Mouse (Mus musculus): ENCODE data around the gene Fggy. TPM values are rescaled to one million over a fixed set of nuclear protein-coding genes. Genes with fewer than 3 reads are reported as not detected.

The Fggy gene
- polyA plus RNA-seq, 1 experiment, result 2.7 TPM

DNA sequence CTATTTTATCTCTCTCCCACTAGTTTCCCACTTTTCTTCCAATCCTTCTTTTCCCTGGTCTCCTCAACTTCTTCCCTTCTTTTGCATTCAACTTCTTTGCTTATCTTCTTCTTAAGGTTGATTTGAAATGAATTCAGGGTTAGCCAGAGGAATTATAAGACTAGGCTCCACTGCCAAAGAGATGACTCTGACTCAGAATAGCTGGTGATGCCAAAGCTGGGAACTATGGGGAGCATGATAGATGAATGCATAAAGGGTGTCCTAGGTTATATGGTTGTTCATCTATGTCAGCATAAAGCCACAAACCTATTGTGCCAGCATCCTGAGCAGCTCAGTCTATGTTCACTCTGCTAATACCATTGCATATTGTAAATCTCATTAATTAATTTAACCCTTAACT, 348.8 kb downstream of the Fggy start:
- no peak overlapping the region for H3K4me3 ChIP-seq (ENCODE audit: extremely low read depth, insufficient read depth, insufficient read length)
- no peaks in the 10 kb centered on the region for H3K4me1 ChIP-seq (ENCODE audit: control insufficient read depth, insufficient read depth, insufficient read length)
- DNase-seq (ENCODE audit: low read depth in 1 of 2, low spot score in 2 of 2), result no peak
- H3K27me3 ChIP-seq (ENCODE audit: control insufficient read depth, insufficient read depth, low read length), result no peaks in the 10 kb centered on the region
- TF ChIP-seq CTCF (IDR thresholded peaks at IDR 0.05; ENCODE audit: extremely low read depth, insufficient read depth, insufficient read length, insufficient replicate concordance) (no peak), POLR2A (IDR thresholded peaks at IDR 0.05; ENCODE audit: low read depth, low read length) (no peak)
- H3K27ac ChIP-seq (ENCODE audit: insufficient read depth, low read length), result no peak overlapping the region
- H3K36me3 ChIP-seq (ENCODE audit: control insufficient read depth, insufficient read depth, low read length), result no peaks in the 10 kb centered on the region

DNA sequence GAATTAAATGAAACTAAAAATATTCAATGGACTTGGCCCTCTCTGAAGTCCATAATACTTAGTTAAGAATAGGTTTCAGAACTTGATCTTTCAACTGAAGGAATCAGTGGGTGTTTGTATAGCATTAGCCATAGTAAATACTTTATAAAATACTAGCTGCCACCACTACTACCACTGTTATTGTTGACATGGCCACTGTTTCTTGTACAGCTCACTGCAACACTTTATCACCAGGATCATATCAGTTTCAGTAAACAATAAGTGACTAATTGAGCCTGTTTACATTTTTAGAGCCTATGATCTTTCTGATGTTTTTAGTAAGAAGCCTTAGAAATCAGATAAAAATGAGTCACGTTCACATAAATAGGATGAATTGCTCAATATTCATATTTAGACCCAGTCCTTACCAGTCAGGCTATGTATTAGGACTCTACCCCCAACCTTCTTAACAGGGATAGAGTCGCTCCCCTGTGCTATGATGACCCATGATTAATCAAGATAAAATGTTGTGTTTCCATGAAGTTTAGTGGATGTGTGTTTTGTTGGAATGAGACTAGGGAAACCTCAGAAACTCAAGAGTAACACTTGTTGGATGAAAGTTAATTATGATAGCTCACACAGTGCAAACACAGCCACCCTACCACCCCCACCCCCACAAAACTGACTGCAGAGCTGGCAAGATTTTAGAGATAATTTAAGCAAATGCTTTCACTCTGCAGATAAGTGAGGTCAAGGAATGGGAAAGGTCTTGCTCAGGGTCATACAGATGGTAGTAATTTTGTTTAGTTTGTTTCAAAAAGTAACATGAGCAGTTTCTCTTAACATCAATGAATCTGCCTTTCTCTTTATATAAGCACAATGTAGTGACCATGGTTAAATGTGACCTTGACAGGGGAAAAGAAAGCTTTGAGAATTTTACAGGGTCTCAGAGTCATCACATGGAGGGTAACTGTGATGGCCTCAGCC, 352.7 kb downstream of the Fggy start:
- no peaks in the 10 kb centered on the region for H3K36me3 ChIP-seq (ENCODE audit: control insufficient read depth, insufficient read depth, low read length)
- no peak for DNase-seq (ENCODE audit: low read depth in 1 of 2, low spot score in 2 of 2)
- TF ChIP-seq CTCF (IDR thresholded peaks at IDR 0.05; ENCODE audit: extremely low read depth, insufficient read depth, insufficient read length, insufficient replicate concordance) (no peak), POLR2A (IDR thresholded peaks at IDR 0.05; ENCODE audit: low read depth, low read length) (no peak)
- no peak overlapping the region for H3K27ac ChIP-seq (ENCODE audit: insufficient read depth, low read length)
- H3K27me3 ChIP-seq (ENCODE audit: control insufficient read depth, insufficient read depth, low read length), result no peaks in the 10 kb centered on the region
- WGBS, result 88% methylated on average over 2 of the region's 2 CpGs
- H3K4me1 ChIP-seq (ENCODE audit: control insufficient read depth, insufficient read depth, insufficient read length), result no peaks in the 10 kb centered on the region
- no peak overlapping the region for H3K4me3 ChIP-seq (ENCODE audit: extremely low read depth, insufficient read depth, insufficient read length)

DNA sequence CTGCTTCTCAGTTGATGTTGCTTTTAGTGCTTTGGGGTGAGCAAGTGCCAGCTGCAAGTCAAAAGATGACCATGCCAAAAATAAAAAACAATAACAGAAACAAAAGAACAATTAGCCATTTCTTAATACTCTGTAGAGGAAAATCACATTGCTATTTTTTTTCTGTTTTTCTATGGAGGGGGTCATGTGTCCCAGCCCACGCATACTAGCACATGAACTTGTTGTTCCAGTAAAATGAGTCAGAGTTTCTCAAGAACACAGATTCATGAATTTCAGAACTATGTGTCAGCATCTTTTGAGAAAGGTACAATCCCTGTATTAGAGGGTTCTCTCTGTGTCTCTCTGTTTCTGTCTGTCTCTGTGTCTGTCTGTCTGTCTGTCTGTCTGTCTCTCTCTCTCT, 355.7 kb downstream of the Fggy start:
- DNase-seq (ENCODE audit: low read depth in 1 of 2, low spot score in 2 of 2), result no peak
- 86% methylated on average over 1 of the region's 1 CpGs for WGBS
- H3K4me3 ChIP-seq (ENCODE audit: extremely low read depth, insufficient read depth, insufficient read length), result no peak overlapping the region
- TF ChIP-seq POLR2A (IDR thresholded peaks at IDR 0.05; ENCODE audit: low read depth, low read length), result no peak
- TF ChIP-seq CTCF (IDR thresholded peaks at IDR 0.05; ENCODE audit: extremely low read depth, insufficient read depth, insufficient read length, insufficient replicate concordance), result no peak
- H3K27ac ChIP-seq (ENCODE audit: insufficient read depth, low read length), result no peak overlapping the region
- H3K36me3 ChIP-seq (ENCODE audit: control insufficient read depth, insufficient read depth, low read length), result no peaks in the 10 kb centered on the region
- no peaks in the 10 kb centered on the region for H3K4me1 ChIP-seq (ENCODE audit: control insufficient read depth, insufficient read depth, insufficient read length)
- no peaks in the 10 kb centered on the region for H3K27me3 ChIP-seq (ENCODE audit: control insufficient read depth, insufficient read depth, low read length)

DNA sequence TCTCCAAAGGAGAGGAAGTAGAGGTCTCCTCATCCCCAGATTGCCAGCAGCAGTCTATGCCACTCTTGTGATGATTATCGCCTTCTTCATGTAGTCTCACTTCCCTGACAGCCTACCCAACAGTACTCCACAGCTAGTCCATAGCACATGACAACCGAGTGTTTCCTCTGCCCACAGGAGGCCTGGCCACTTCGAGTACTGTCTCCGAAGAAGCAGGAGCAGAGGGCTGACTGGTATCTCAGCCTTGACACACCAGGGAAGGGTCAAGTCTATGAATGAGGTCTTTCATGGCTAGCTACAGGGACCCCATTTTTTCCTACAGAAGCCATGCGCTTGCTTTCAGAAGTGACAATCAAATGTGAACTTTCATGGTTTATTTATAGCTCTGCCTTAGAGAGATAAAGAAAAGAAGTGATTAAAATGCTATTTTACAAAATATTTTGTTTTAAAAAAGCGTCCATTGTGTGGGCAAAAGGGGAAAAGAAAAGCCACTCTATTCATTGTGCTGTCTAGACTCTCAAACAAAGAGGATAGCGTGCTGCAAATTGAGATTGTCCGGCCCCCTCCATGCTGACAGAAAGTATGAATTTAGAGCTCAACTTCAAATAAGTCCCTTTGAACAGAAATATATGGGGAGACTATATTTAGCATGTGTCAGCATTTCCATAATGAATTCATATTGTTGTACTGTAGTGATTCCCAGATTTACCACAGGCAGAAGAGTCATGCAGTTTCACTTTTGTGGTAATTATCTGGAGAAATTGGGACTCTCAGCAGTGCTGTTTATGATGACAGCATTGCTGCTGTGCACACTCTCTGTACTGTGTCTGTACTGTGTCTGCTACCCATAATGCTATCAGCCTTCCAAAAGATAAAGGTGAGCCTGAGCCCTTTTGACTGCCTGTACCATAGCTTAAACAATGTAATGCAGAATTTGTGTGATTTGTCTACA, 358.6 kb downstream of the Fggy start:
- 85% methylated on average over 8 of the region's 8 CpGs for WGBS
- Histone ChIP-seq H3K27me3 (ENCODE audit: control insufficient read depth, insufficient read depth, low read length) (no peaks in the 10 kb centered on the region), H3K4me3 (ENCODE audit: extremely low read depth, insufficient read depth, insufficient read length) (no peak overlapping the region), H3K36me3 (ENCODE audit: control insufficient read depth, insufficient read depth, low read length) (no peaks in the 10 kb centered on the region), H3K4me1 (ENCODE audit: control insufficient read depth, insufficient read depth, insufficient read length) (no peaks in the 10 kb centered on the region), H3K27ac (ENCODE audit: insufficient read depth, low read length) (no peak overlapping the region)
- no peak for TF ChIP-seq CTCF (IDR thresholded peaks at IDR 0.05; ENCODE audit: extremely low read depth, insufficient read depth, insufficient read length, insufficient replicate concordance)
- TF ChIP-seq POLR2A (IDR thresholded peaks at IDR 0.05; ENCODE audit: low read depth, low read length), result no peak
- no peak for DNase-seq (ENCODE audit: low read depth in 1 of 2, low spot score in 2 of 2)

DNA sequence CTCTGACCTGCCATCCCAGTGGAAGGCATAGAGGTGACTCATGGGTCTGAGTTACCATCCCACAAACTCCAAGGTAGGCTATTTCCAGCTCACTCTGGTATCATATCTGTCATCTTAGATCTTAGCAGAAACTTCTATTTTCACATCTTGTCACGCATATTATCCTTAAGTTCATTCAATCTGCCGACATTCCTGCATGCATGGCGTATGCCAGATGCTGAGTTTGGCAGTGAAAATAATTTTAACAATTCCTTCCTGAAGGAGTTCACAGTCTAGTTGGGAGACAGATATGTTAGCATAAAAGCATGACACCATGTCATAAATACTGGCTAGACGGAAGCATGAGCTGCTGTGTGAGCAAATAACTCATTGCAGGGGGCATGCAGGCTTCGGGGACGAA, 360.4 kb downstream of the Fggy start:
- TF ChIP-seq POLR2A (IDR thresholded peaks at IDR 0.05; ENCODE audit: low read depth, low read length), result no peak
- no peak for TF ChIP-seq CTCF (IDR thresholded peaks at IDR 0.05; ENCODE audit: extremely low read depth, insufficient read depth, insufficient read length, insufficient replicate concordance)
- Histone ChIP-seq H3K4me1 (ENCODE audit: control insufficient read depth, insufficient read depth, insufficient read length) (no peaks in the 10 kb centered on the region), H3K36me3 (ENCODE audit: control insufficient read depth, insufficient read depth, low read length) (no peaks in the 10 kb centered on the region), H3K27me3 (ENCODE audit: control insufficient read depth, insufficient read depth, low read length) (no peaks in the 10 kb centered on the region), H3K4me3 (ENCODE audit: extremely low read depth, insufficient read depth, insufficient read length) (no peak overlapping the region), H3K27ac (ENCODE audit: insufficient read depth, low read length) (no peak overlapping the region)
- 91% methylated on average over 6 of the region's 6 CpGs for WGBS
- DNase-seq (ENCODE audit: low read depth in 1 of 2, low spot score in 2 of 2), result no peak

DNA sequence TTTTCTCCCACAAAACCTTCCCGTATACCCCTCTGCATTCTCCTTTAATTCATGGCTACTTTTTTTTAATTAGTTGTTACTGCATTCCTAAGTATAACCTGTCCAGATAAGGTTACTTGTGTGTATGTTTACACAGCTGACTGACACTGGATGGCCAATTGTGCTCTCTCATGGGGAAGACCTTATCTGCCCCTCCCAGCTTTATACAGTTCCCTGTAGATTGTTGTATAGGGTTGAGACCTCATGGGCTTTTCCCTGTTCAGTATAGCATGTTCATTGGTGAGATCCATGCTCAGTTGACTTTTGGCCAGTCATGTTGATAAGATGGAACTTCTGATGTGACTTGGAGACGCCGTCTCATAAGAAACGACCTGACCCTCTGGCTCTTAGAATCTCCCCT, 363.1 kb downstream of the Fggy start:
- no peak for DNase-seq (ENCODE audit: low read depth in 1 of 2, low spot score in 2 of 2)
- Histone ChIP-seq H3K27me3 (ENCODE audit: control insufficient read depth, insufficient read depth, low read length) (no peaks in the 10 kb centered on the region), H3K4me1 (ENCODE audit: control insufficient read depth, insufficient read depth, insufficient read length) (no peaks in the 10 kb centered on the region), H3K4me3 (ENCODE audit: extremely low read depth, insufficient read depth, insufficient read length) (no peak overlapping the region), H3K27ac (ENCODE audit: insufficient read depth, low read length) (no peak overlapping the region), H3K36me3 (ENCODE audit: control insufficient read depth, insufficient read depth, low read length) (no peaks in the 10 kb centered on the region)
- WGBS, result 90% methylated on average over 4 of the region's 4 CpGs
- TF ChIP-seq CTCF (IDR thresholded peaks at IDR 0.05; ENCODE audit: extremely low read depth, insufficient read depth, insufficient read length, insufficient replicate concordance) (no peak), POLR2A (IDR thresholded peaks at IDR 0.05; ENCODE audit: low read depth, low read length) (no peak)
